Mouse (Mus musculus) stomach, postnatal 0 days (tissue): ENCODE results near the gene Krtap4-7. TPM values are rescaled to one million over a fixed set of nuclear protein-coding genes. Genes with fewer than 3 reads are reported as not detected.
"Not testable (repeated sequence)": the region's sequence is repeated elsewhere in the genome, so short reads cannot be mapped to it uniquely, and the experiment has no call there.

ENCODE experiments used
- ATAC-seq: fragments of 200-750 bp; cut with Nextera tagmentation; 2 replicates; pipeline ENCODE4 v1.8.0; 2017; ENCODE audit not compliant: low FRiP score, low TSS enrichment
- DNase-seq: peaks from one replicate; pipeline ENCODE4 v3.0.0-alpha.2; 2016; ENCODE audit warnings: low spot score
- H3K27ac ChIP-seq: fragments of 300-500 bp; sonication (generic); replicated peaks from 2 replicates; pipeline ENCODE4 v1.5.1; 2014; ENCODE audit warnings: mild to moderate bottlenecking, control low read depth
- H3K27me3 ChIP-seq: fragments of 300-500 bp; sonication (generic); 2 replicates; pipeline ENCODE4 v1.6.1; 2014; ENCODE audit warnings: low read length; ENCODE audit not compliant: control insufficient read depth, insufficient read depth
- H3K36me3 ChIP-seq: fragments of 300-500 bp; sonication (generic); 2 replicates; pipeline ENCODE4 v1.6.1; 2014; ENCODE audit warnings: low read length, mixed read lengths; ENCODE audit not compliant: control insufficient read depth, insufficient read depth
- H3K4me1 ChIP-seq: fragments of 300-500 bp; sonication (generic); replicated peaks from 2 replicates; pipeline ENCODE4 v1.6.1; 2014; ENCODE audit warnings: antibody characterized with exemption; ENCODE audit not compliant: control insufficient read depth, insufficient read depth
- H3K4me2 ChIP-seq: fragments of 300-500 bp; sonication (generic); replicated peaks from 2 replicates; pipeline ENCODE4 v1.6.1; 2014; ENCODE audit warnings: low read depth, mild to moderate bottlenecking, control low read depth, moderate library complexity
- H3K4me3 ChIP-seq: fragments of 300-500 bp; sonication (generic); 2 replicates; pipeline ENCODE4 v1.5.1; 2014; ENCODE audit warnings: low read depth, low read length, control low read depth
- H3K9ac ChIP-seq: fragments of 300-500 bp; sonication (generic); 2 replicates; pipeline ENCODE4 v1.6.1; 2014; ENCODE audit warnings: mild to moderate bottlenecking, low read length, control low read depth, mixed read lengths
- H3K9me3 ChIP-seq: fragments of 300-500 bp; sonication (generic); 2 replicates; pipeline ENCODE4 v1.6.1; 2016; ENCODE audit warnings: low read length; ENCODE audit not compliant: control insufficient read depth
- CTCF ChIP-seq: IDR thresholded peaks from 2 replicates; pipeline ENCODE4 v1.5.1; 2016; ENCODE audit warnings: antibody characterized with exemption, low read depth, mild to moderate bottlenecking, moderate library complexity
- EP300 ChIP-seq: optimal IDR thresholded peaks from 2 replicates; pipeline ENCODE3; 2016; ENCODE audit warnings: antibody characterized with exemption
- WGBS: fragments of 180-500 bp; shearing (Covaris S2); extraction: QIAGEN DNeasy Blood & Tissue Kit; methylation state at CpG from one replicate; pipeline ENCODE4 v1.1.7; 2014; 5-methylcytosine and 5-hydroxymethylcytosine counted together
- polyA plus RNA-seq: library from polyadenylated mRNA; unstranded; fragments of >200 nt; fragmentation: Nextera tagmentation; extraction: Ambion mirVana; gene quantifications from 2 replicates; pipeline ENCODE4 v1.2.1, GENCODE M21; 2015

Krtap4-7 gene
- polyA plus RNA-seq, 1 experiment from 2014 or later = not detected

- ATAC-seq = no peak
- WGBS = 64% methylated on average over 2 of the region's 2 CpGs
- H3K27me3 ChIP-seq = no peaks in the 10 kb centered on the region
- H3K36me3 ChIP-seq = no peaks in the 10 kb centered on the region
- H3K4me3 ChIP-seq = no peak within 1 kb of the TSS
- no peak within 1 kb of the TSS for H3K9ac ChIP-seq
- H3K27ac ChIP-seq = no peak within 1 kb of the TSS
- H3K4me2 ChIP-seq = no peak within 1 kb of the TSS
- TF ChIP-seq CTCF = no peak
- TF ChIP-seq EP300 = no peak
- no peaks in the 10 kb centered on the region for H3K4me1 ChIP-seq
- no peaks in the 10 kb centered on the region for H3K9me3 ChIP-seq
- DNase-seq = no peak
These were observed 23.6 kb downstream of the Krtap4-7 start, which contains the start of gene Gm11562 for GRCm38 (mm10) chr11:99620335-99620734. Gm11562 (minus strand) TSS chr11:99620435.

GRCm38 (mm10) chr11:99614796-99615363 lies 29.0 kb downstream of the Krtap4-7 start, which contains the start of gene Krtap2-4:
Krtap2-4 (minus strand) TSS chr11:99614846.
- TF ChIP-seq CTCF = no peak
- TF ChIP-seq EP300 = no peak
- WGBS = 65% methylated on average over 3 of the region's 3 CpGs
- H3K4me1 ChIP-seq = no peaks in the 10 kb centered on the region
- H3K36me3 ChIP-seq = no peaks in the 10 kb centered on the region
- H3K27me3 ChIP-seq = no peaks in the 10 kb centered on the region
- no peaks in the 10 kb centered on the region for H3K9me3 ChIP-seq
- ATAC-seq (peak; percentile 90), DNase-seq (no peak)
- H3K4me2 ChIP-seq = no peak within 1 kb of the TSS
- no peak within 1 kb of the TSS for H3K27ac ChIP-seq
- H3K9ac ChIP-seq = no peak within 1 kb of the TSS
- no peak within 1 kb of the TSS for H3K4me3 ChIP-seq

- not testable (repeated sequence) for H3K27me3 ChIP-seq, ATAC-seq, DNase-seq, H3K9me3 ChIP-seq, H3K4me1 ChIP-seq, H3K4me3 ChIP-seq, H3K27ac ChIP-seq, H3K36me3 ChIP-seq, H3K9ac ChIP-seq, H3K4me2 ChIP-seq
- WGBS = 51% methylated on average over 2 of the region's 2 CpGs
These were observed 33.8 kb downstream of the Krtap4-7 start, which contains the start of gene Gm11937 for GRCm38 (mm10) chr11:99610089-99610488. Gm11937 (minus strand) TSS chr11:99610189.

GRCm38 (mm10) chr11:99609126-99609525 lies 34.8 kb downstream of the Krtap4-7 start:
- WGBS = 50% methylated on average over 1 of the region's 1 CpGs
- Histone ChIP-seq H3K4me3 (no peak overlapping the region), H3K4me1 (no peaks in the 10 kb centered on the region), H3K9ac (no peak overlapping the region), H3K9me3 (no peaks in the 10 kb centered on the region), H3K4me2 (no peak overlapping the region), H3K27me3 (no peaks in the 10 kb centered on the region), H3K36me3 (no peaks in the 10 kb centered on the region), H3K27ac (no peak overlapping the region)
- ATAC-seq = no peak
- TF ChIP-seq EP300 (no peak), CTCF (no peak)
- DNase-seq = no peak

- not testable (repeated sequence) for H3K9ac ChIP-seq, ATAC-seq, DNase-seq, H3K36me3 ChIP-seq, H3K4me3 ChIP-seq, H3K27me3 ChIP-seq, H3K4me1 ChIP-seq, H3K9me3 ChIP-seq, H3K27ac ChIP-seq, H3K4me2 ChIP-seq
- WGBS = 53% methylated on average over 1 of the region's 1 CpGs
These were observed 40.7 kb downstream of the Krtap4-7 start, which contains the start of gene Gm11938 for GRCm38 (mm10) chr11:99603208-99603607. Gm11938 (minus strand) TSS chr11:99603308.

- H3K4me1 ChIP-seq, ATAC-seq, DNase-seq, H3K27me3 ChIP-seq, H3K4me3 ChIP-seq, H3K27ac ChIP-seq, H3K36me3 ChIP-seq, H3K9me3 ChIP-seq, H3K9ac ChIP-seq, H3K4me2 ChIP-seq: not testable (repeated sequence)
- 63% methylated on average over 4 of the region's 6 CpGs for WGBS
These were observed 46.1 kb downstream of the Krtap4-7 start, which contains the start of gene Krtap9-3 for GRCm38 (mm10) chr11:99597742-99598141. Krtap9-3 (minus strand) TSS chr11:99598105.

Other genes with a start within 250 kb of the Krtap4-7 start
- gene Krt12, start 221.8 kb downstream of the Krtap4-7 start, polyA plus RNA-seq = 0.16 and 0.21 TPM in 2 replicates
- 110 and 119 TPM in 2 replicates for gene Krt20, start 205.9 kb downstream of the Krtap4-7 start, polyA plus RNA-seq
- gene Krt23, start 151.0 kb downstream of the Krtap4-7 start, polyA plus RNA-seq = 204 and 221 TPM in 2 replicates
- 0.07 TPM in 1 of 2 replicates, not detected in the other for gene Krt39, start 122.8 kb downstream of the Krtap4-7 start, polyA plus RNA-seq
- not detected in 2 replicates for gene Krt40, start 100.9 kb downstream of the Krtap4-7 start, polyA plus RNA-seq
- not detected in 2 replicates for gene Krtap3-3, start 93.2 kb downstream of the Krtap4-7 start, polyA plus RNA-seq
- gene Krtap3-2, start 87.2 kb downstream of the Krtap4-7 start, polyA plus RNA-seq = 0.19 and 0.34 TPM in 2 replicates
- not detected in 2 replicates for gene Gm11939, start 84.6 kb downstream of the Krtap4-7 start, polyA plus RNA-seq
- not detected in 2 replicates for gene Krtap3-1, start 77.5 kb downstream of the Krtap4-7 start, polyA plus RNA-seq
- gene Krtap1-5, start 63.1 kb downstream of the Krtap4-7 start, polyA plus RNA-seq = not detected in 2 replicates
- not detected in 2 replicates for gene Krtap1-4, start 60.4 kb downstream of the Krtap4-7 start, polyA plus RNA-seq
- gene Krtap1-3, start 52.8 kb downstream of the Krtap4-7 start, polyA plus RNA-seq = not detected in 2 replicates
- gene Krtap9-3, start 46.0 kb downstream of the Krtap4-7 start, polyA plus RNA-seq = not detected in 2 replicates
- not detected in 2 replicates for gene Gm11938, start 40.8 kb downstream of the Krtap4-7 start, polyA plus RNA-seq
- not detected in 2 replicates for gene Gm11937, start 33.9 kb downstream of the Krtap4-7 start, polyA plus RNA-seq
- gene Krtap2-4, start 29.2 kb downstream of the Krtap4-7 start, polyA plus RNA-seq = not detected in 2 replicates
- not detected in 2 replicates for gene Gm11562, start 23.7 kb downstream of the Krtap4-7 start, polyA plus RNA-seq
- not detected in 2 replicates for gene Krtap4-1, start 15.9 kb downstream of the Krtap4-7 start, polyA plus RNA-seq
- gene Krtap4-2, start 9.0 kb downstream of the Krtap4-7 start, polyA plus RNA-seq = not detected in 2 replicates
- not detected in 2 replicates for gene Gm11555, start 6.1 kb upstream of the Krtap4-7 start, polyA plus RNA-seq
- gene Gm11563, start 14.9 kb upstream of the Krtap4-7 start, polyA plus RNA-seq = not detected in 2 replicates
- gene Krtap4-6, start 21.9 kb upstream of the Krtap4-7 start, polyA plus RNA-seq = not detected in 2 replicates
- not detected in 2 replicates for gene Gm14190, start 46.7 kb upstream of the Krtap4-7 start, polyA plus RNA-seq
- not detected in 2 replicates for gene Gm14180, start 90.2 kb upstream of the Krtap4-7 start, polyA plus RNA-seq
- not detected in 2 replicates for gene Gm11595, start 128.8 kb upstream of the Krtap4-7 start, polyA plus RNA-seq
- gene Krtap4-8, start 136.6 kb upstream of the Krtap4-7 start, polyA plus RNA-seq = not detected in 2 replicates
- not detected in 2 replicates for gene Krtap4-9, start 141.1 kb upstream of the Krtap4-7 start, polyA plus RNA-seq
- gene Gm11596, start 149.4 kb upstream of the Krtap4-7 start, polyA plus RNA-seq = not detected in 2 replicates
- not detected in 2 replicates for gene Gm11569, start 154.8 kb upstream of the Krtap4-7 start, polyA plus RNA-seq
- gene Gm11554, start 160.4 kb upstream of the Krtap4-7 start, polyA plus RNA-seq = not detected in 2 replicates
- not detected in 2 replicates for gene Krtap4-13, start 165.8 kb upstream of the Krtap4-7 start, polyA plus RNA-seq
- not detected in 2 replicates for gene Gm11564, start 171.6 kb upstream of the Krtap4-7 start, polyA plus RNA-seq
- not detected in 2 replicates for gene 2300003K06Rik, start 194.0 kb upstream of the Krtap4-7 start, polyA plus RNA-seq
- not detected in 2 replicates for gene Krtap4-16, start 207.5 kb upstream of the Krtap4-7 start, polyA plus RNA-seq
- not detected in 2 replicates for gene Gm11568, start 213.8 kb upstream of the Krtap4-7 start, polyA plus RNA-seq
- not detected in 2 replicates for gene Gm11559, start 220.4 kb upstream of the Krtap4-7 start, polyA plus RNA-seq
- gene Krtap9-1, start 229.3 kb upstream of the Krtap4-7 start, polyA plus RNA-seq = not detected in 2 replicates
- not detected in 2 replicates for gene Gm11567, start 235.1 kb upstream of the Krtap4-7 start, polyA plus RNA-seq